Mouse (Mus musculus): Measurements from ENCODE around the gene Ncstn. TPM values are rescaled to one million over a fixed set of nuclear protein-coding genes. Genes with fewer than 3 reads are reported as not detected.

Gene Ncstn
- polyA plus RNA-seq, 1 experiment, result 122 TPM

DNA sequence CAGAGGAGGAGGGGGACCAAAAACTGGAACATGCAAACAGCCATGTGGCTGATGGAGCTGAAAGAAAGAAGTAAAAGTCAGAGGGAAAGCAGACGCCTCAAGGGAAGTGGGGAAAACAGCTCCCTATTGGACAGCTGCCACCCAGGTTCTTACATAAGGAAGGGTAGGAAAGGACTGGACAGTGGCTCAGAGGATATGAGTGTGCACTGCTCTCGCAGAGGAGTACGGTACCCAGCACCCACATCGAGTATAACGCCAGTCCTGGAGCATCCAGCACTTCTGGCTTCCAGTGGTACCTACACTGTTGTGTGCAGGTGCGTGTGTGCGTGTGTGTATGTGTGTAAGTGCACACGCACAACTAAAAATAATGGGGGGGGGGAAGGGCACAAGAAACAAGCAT, 36.2 kb downstream of the Ncstn start:
- no peaks in the 10 kb centered on the region for H3K4me1 ChIP-seq (ENCODE audit: control insufficient read depth, insufficient read depth, low read length)
- H3K4me3 ChIP-seq (ENCODE audit: insufficient read depth, low read length), result no peak overlapping the region
- TF ChIP-seq CTCF (IDR thresholded peaks at IDR 0.05; ENCODE audit: borderline replicate concordance, insufficient read depth, low read length) (no peak), POLR2A (IDR thresholded peaks at IDR 0.05; ENCODE audit: low read depth, low read length) (no peak)
- no peak overlapping the region for H3K27ac ChIP-seq (ENCODE audit: insufficient read depth, low read length)

DNA sequence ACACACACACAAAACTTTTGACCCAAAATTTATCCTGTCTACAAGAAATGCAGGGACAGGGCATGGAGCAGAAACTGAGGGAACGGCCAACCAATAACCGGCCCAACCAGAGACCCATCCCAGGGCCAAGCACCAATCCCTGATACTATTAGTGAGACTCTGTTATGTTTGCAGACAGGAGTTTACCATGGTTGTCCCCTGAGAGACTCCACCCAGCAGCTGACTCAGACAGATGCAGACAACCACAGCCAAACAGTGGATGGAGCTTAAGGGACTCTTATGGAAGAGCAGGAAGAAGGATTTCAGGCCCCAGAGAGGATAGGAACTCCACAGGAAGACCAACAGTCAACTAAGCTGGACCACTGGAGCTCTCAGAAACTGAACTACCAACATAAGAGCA, 52.7 kb downstream of the Ncstn start:
- Histone ChIP-seq H3K27ac (ENCODE audit: insufficient read depth, low read length) (no peak overlapping the region), H3K4me3 (ENCODE audit: insufficient read depth, low read length) (no peak overlapping the region), H3K4me1 (ENCODE audit: control insufficient read depth, insufficient read depth, low read length) (no peaks in the 10 kb centered on the region)
- TF ChIP-seq CTCF (IDR thresholded peaks at IDR 0.05; ENCODE audit: borderline replicate concordance, insufficient read depth, low read length), result no peak
- TF ChIP-seq POLR2A (IDR thresholded peaks at IDR 0.05; ENCODE audit: low read depth, low read length), result no peak

DNA sequence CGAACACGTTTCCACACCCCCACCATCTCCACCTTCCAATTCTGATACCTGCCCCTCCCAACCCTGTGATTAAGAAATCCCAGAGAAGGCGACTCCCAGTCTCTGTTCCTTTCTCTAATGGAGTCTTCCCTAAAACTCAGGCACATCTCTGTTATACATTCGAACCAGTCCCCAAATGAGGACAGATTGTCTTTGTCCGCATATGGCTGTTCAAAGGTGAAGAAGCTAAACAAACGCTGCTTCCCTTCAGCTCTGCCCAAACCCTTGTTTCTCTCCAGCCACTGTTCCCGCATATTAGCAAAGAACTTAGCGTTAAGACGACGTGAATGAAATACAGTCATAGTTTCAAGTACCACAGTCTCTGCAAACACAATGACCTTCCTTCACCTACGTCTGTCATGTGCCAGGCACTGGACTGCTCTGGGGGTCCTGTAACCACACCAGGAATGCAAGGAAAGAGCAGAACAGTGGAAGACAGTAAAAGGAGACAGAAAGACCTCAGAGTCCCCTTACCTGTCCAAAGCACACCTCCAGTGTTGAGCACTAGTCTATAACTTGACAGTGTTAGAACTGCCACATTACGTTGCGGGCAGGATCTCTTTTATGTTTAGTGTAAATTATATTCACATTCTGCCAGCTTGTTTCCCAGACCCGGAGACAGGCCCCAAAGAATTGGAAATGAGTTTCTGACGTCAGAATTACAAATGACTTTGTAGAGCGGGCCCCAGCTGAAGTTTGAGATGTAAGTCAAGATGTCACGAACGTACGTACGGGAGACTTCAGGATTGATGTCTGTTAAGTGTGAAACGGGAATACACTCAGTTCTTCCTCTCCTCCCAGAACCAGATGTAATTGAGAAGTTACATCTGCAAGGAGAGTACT, 54.0 kb downstream of the Ncstn start, which contains the start of gene Vangl2:
TSS of gene Vangl2 (minus strand) at position 51 of the 882 bp plus-strand sequence.
- Histone ChIP-seq H3K27ac (ENCODE audit: insufficient read depth, low read length) (no peak within 1 kb of the TSS), H3K4me3 (ENCODE audit: insufficient read depth, low read length) (peak within 1 kb of the TSS; percentile 36), H3K4me1 (ENCODE audit: control insufficient read depth, insufficient read depth, low read length) (no peaks in the 10 kb centered on the region)
- TF ChIP-seq POLR2A (IDR thresholded peaks at IDR 0.05; ENCODE audit: low read depth, low read length), result no peak
- TF ChIP-seq CTCF (IDR thresholded peaks at IDR 0.05; ENCODE audit: borderline replicate concordance, insufficient read depth, low read length), result no peak

DNA sequence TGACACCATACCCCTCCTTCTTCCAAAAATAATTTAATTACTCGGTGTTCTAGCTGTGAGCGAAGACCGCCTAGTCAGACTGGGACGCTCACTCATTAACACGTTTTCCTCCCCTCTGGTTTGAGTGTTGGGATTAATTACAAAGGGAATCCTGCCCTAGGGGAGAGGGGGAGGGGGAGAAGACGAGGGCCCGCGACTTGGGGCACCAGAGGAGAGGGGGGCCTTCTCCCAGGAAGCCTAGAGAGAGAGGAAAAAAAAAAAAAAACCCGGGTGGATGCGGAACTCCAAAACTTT, 54.8 kb downstream of the Ncstn start:
- TF ChIP-seq POLR2A (IDR thresholded peaks at IDR 0.05; ENCODE audit: low read depth, low read length) (no peak), CTCF (IDR thresholded peaks at IDR 0.05; ENCODE audit: borderline replicate concordance, insufficient read depth, low read length) (no peak)
- Histone ChIP-seq H3K27ac (ENCODE audit: insufficient read depth, low read length) (no peak overlapping the region), H3K4me3 (ENCODE audit: insufficient read depth, low read length) (no peak overlapping the region), H3K4me1 (ENCODE audit: control insufficient read depth, insufficient read depth, low read length) (no peaks in the 10 kb centered on the region)

DNA sequence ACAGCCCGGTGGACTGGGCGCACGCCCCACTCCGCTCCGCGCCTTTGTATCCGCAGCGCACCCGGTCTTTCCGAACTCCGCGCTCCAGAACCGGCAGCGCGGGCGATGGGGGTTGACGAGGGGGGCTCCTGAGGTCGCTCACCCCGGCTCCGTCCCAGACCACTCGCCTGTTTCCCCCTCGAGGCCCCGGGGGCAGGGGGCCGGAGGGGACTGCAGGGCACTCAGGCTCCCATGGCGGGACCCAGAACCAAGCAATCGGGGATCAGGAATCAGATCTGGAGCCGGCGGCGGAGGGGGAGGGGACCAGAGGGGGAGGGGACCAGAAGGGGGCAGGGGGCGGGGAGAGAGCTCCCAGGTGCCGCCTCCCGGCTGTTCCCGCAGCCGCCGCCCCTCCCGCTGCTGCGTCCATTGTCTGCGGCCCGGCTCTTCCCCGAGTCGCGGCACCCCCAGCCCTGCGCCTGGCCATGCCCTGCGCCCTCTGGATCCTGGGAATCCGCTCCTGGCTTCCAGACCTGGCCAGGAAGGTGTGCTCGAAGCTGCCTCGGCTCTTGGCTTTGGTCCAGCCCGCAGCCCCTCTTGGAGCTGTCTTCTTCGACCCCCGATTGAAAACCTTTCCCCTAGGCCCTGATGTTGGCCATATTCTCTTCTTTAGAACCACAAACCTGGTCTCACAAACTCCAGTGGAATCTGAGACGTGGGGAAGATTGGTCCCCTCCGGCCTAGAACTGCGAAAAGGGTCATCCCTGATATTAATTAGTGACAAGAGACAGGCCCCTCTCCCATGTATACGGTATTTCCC, 55.4 kb downstream of the Ncstn start:
- Histone ChIP-seq H3K4me1 (ENCODE audit: control insufficient read depth, insufficient read depth, low read length) (no peaks in the 10 kb centered on the region), H3K4me3 (ENCODE audit: insufficient read depth, low read length) (peak overlapping the region; percentile 91), H3K27ac (ENCODE audit: insufficient read depth, low read length) (no peak overlapping the region)
- TF ChIP-seq CTCF (IDR thresholded peaks at IDR 0.05; ENCODE audit: borderline replicate concordance, insufficient read depth, low read length) (no peak), POLR2A (IDR thresholded peaks at IDR 0.05; ENCODE audit: low read depth, low read length) (peak; percentile 72)

DNA sequence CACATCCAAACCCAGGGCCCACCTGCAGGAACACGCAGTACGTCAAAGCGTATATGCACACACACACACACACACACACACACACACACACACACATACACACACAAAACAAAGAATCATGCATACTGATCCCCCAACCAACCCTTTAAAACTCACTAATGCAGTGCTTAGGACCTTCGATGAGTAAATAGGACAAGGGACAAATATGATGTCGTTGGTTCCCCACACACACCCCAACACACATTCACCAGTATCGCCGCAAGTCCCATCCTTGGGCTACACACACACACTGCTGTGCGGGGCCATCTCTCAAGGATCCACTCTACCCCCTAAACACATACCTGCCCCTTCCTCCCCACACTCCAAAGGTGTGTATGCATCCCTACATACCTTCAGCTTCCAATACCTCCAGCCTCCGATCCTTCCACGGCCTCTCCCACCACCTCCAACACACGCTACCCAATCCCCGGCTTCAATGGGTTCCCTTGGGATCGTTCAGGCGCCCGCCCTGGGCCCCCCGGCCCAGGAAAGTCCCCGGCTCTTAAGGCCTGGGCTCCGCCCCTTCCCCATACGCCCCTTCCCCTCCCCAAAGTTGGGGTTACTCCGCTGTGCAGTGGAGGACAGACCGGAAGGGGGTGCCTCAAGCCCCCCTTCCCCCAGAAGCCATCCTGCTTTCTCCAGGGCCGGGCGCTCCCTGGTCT, 56.2 kb downstream of the Ncstn start:
- TF ChIP-seq POLR2A (IDR thresholded peaks at IDR 0.05; ENCODE audit: low read depth, low read length) (no peak), CTCF (IDR thresholded peaks at IDR 0.05; ENCODE audit: borderline replicate concordance, insufficient read depth, low read length) (no peak)
- Histone ChIP-seq H3K27ac (ENCODE audit: insufficient read depth, low read length) (no peak overlapping the region), H3K4me3 (ENCODE audit: insufficient read depth, low read length) (peak overlapping the region; percentile 91), H3K4me1 (ENCODE audit: control insufficient read depth, insufficient read depth, low read length) (no peaks in the 10 kb centered on the region)

DNA sequence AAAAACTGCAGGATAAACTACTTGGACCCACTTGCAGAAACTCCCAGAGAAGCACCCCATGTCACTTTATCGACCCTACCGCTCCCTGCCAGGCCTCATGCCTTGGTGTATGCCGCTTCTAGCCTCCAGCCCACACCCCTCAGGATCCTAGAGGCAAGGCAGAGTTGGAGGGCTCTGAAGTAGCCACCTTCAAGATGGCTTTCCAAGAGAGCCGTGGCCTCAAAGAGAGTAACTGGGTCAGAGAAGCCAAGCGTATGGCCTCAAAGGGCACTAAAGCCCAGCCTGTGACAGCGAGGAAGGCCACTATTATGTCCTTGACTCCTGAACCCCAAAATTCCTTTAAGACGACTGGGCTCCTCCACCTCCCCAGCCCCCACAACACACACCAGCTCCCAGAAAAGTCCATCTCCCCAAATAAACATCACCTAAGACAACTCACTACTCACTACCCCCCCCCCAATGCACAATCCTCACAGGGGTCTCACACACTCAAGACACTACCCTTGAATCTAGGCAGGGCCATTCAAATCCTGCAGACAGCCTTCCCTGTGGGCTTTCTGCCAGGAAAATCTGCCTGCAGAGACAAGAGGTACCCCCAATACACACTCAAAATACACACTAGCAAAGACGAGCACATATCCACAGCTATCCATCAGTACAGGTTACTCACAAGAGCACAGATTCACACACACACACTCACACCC, 57.2 kb downstream of the Ncstn start:
- Histone ChIP-seq H3K27ac (ENCODE audit: insufficient read depth, low read length) (no peak overlapping the region), H3K4me1 (ENCODE audit: control insufficient read depth, insufficient read depth, low read length) (no peaks in the 10 kb centered on the region), H3K4me3 (ENCODE audit: insufficient read depth, low read length) (no peak overlapping the region)
- no peak for TF ChIP-seq CTCF (IDR thresholded peaks at IDR 0.05; ENCODE audit: borderline replicate concordance, insufficient read depth, low read length)
- no peak for TF ChIP-seq POLR2A (IDR thresholded peaks at IDR 0.05; ENCODE audit: low read depth, low read length)

DNA sequence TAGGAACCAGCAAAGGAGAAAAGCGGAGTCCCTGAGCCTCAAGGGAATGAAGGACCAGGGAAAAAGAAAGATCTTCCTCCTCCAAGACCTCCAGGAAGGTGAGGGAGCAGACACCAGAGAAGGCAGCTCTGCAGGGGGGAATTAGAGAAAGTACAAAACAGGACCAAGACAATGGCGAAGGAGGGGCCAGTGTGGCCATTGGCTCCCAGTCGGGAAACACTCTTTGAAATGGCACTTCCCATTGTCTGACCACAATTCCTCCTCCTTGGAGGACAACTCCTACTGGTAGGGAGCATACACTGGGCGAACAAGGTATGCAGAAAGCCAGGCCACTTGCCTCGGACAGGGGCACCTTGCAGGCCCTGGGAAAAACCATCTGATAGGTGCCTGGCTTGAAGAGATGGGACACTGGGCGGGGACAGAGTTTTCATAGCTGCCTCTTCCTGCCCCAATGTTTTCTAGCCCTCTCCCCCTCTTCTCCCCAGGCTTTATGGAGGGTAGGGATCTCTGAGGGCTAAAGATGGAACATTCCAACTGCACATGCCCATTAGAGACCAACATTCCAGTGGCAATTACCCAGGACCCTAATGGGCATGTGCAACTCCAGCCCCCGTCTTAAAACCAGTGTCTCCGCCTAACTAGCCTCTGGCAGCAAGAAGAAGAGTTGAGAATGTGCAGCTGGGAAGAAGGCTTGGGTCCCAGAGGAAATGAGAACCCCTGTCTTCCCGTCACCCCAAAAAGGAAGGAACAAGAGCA, 58.3 kb downstream of the Ncstn start:
- Histone ChIP-seq H3K4me3 (ENCODE audit: insufficient read depth, low read length) (no peak overlapping the region), H3K27ac (ENCODE audit: insufficient read depth, low read length) (no peak overlapping the region), H3K4me1 (ENCODE audit: control insufficient read depth, insufficient read depth, low read length) (no peaks in the 10 kb centered on the region)
- TF ChIP-seq CTCF (IDR thresholded peaks at IDR 0.05; ENCODE audit: borderline replicate concordance, insufficient read depth, low read length) (no peak), POLR2A (IDR thresholded peaks at IDR 0.05; ENCODE audit: low read depth, low read length) (no peak)
